Mouse (Mus musculus): ENCODE data around the gene Gmpr2. TPM values are rescaled to one million over a fixed set of nuclear protein-coding genes. Genes with fewer than 3 reads are reported as not detected.

Gmpr2 gene
- polyA plus RNA-seq, 2 experiments, result 14.1 to 18.2 TPM

DNA sequence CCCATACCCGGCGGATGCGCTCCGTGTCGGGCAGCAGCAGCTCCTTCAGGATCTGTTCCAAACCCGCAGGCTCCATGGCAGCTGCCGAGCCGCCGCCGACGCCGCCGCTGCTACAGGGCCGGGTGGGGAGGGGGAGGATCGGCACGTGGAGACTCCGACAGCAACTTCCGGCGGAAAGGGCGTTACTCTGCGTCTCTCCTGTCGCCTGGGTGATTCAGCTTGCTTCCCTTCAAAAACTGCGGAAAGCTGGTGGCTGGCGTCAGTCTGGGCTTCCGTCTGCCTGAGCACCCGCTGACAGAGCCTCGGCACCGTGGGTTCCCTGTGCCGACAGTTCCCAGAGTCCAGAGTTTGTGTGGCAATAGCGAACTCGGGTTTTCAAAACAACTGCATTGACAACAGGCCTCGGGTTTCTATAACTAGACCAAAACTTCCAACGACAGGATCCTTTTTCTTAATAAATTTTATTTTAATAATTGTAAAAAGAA is 36.2 kb upstream of the Gmpr2 start, which contains the start of gene Ipo4:
Gene Ipo4, minus strand, starts transcription at position 435 of the 485 bp plus-strand sequence.
- ATAC-seq (ENCODE audit: insufficient read depth) (peak; percentile 77), DNase-seq (ENCODE audit: low read depth in 3 of 3, low spot score in 3 of 3) (peak; percentile 70 to 71 (median 71))
- no peaks in the 10 kb centered on the region for H3K9me3 ChIP-seq (ENCODE audit: control insufficient read depth, low read length)
- H3K27ac ChIP-seq, result no peak within 1 kb of the TSS
- peaks cover 40% of the 10 kb centered on the region for H3K36me3 ChIP-seq (replicated peaks; ENCODE audit: control insufficient read depth, insufficient read depth, low read depth)
- WGBS (ENCODE audit: insufficient replicate concordance), result 2% methylated on average over 33 of the region's 33 CpGs
- H3K9ac ChIP-seq (replicated peaks), result peak within 1 kb of the TSS; percentile 39
- H3K27me3 ChIP-seq (ENCODE audit: control insufficient read depth, insufficient read depth, low read length), result no peaks in the 10 kb centered on the region
- peak within 1 kb of the TSS; percentile 80 for H3K4me2 ChIP-seq (ENCODE audit: low read depth)
- peak within 1 kb of the TSS; percentile 59 to 60 for H3K4me3 ChIP-seq (ENCODE audit: insufficient read depth in 1 of 2, low read depth in 2 of 2, low read length in 2 of 2)
- H3K4me1 ChIP-seq (replicated peaks; ENCODE audit: control insufficient read depth in 2 of 2, insufficient read depth in 2 of 2, low read length in 1 of 2), result peaks cover 0 to 3% of the 10 kb centered on the region in 2 experiments; a peak in 1 of 4 replicates
- TF ChIP-seq EP300 (IDR thresholded peaks at IDR 0.05; ENCODE audit: low read depth) (no peak), CTCF (IDR thresholded peaks at IDR 0.05; ENCODE audit: low read depth) (no peak)

GRCm38 (mm10) chr14:55637795-55638194 is 33.9 kb upstream of the Gmpr2 start, which contains the start of gene Gm49378:
TSS of gene Gm49378 (minus strand) at chr14:55637895.
- ATAC-seq (ENCODE audit: insufficient read depth), result no peak

GRCm38 (mm10) chr14:55640816-55641215 is 30.9 kb upstream of the Gmpr2 start:
- no peak overlapping the region for H3K4me2 ChIP-seq (ENCODE audit: low read depth)
- H3K4me1 ChIP-seq (replicated peaks; ENCODE audit: control insufficient read depth in 2 of 2, insufficient read depth in 2 of 2, low read length in 1 of 2), result peaks cover 17 to 22% of the 10 kb centered on the region in 2 experiments
- DNase-seq (ENCODE audit: low read depth in 3 of 3, low spot score in 3 of 3), result no peak
- H3K27ac ChIP-seq, result no peak overlapping the region
- WGBS (ENCODE audit: insufficient replicate concordance), result 90% methylated on average over 14 of the region's 14 CpGs
- H3K27me3 ChIP-seq (ENCODE audit: control insufficient read depth, insufficient read depth, low read length), result no peaks in the 10 kb centered on the region
- no peaks in the 10 kb centered on the region for H3K9me3 ChIP-seq (ENCODE audit: control insufficient read depth, low read length)
- H3K9ac ChIP-seq (replicated peaks), result no peak overlapping the region
- peaks cover 40% of the 10 kb centered on the region for H3K36me3 ChIP-seq (replicated peaks; ENCODE audit: control insufficient read depth, insufficient read depth, low read depth)
- no peak for ATAC-seq (ENCODE audit: insufficient read depth)
- no peak overlapping the region for H3K4me3 ChIP-seq (ENCODE audit: insufficient read depth in 1 of 2, low read depth in 2 of 2, low read length in 2 of 2)
- TF ChIP-seq EP300 (IDR thresholded peaks at IDR 0.05; ENCODE audit: low read depth) (no peak), CTCF (IDR thresholded peaks at IDR 0.05; ENCODE audit: low read depth) (no peak)

More at GRCm38 (mm10) chr14:55637795-55638194, 33.9 kb upstream of the Gmpr2 start, which contains the start of gene Gm49378:
- DNase-seq (ENCODE audit: low read depth in 3 of 3, low spot score in 3 of 3), result no peak
- 90% methylated on average over 9 of the region's 9 CpGs for WGBS (ENCODE audit: insufficient replicate concordance)
- Histone ChIP-seq H3K27me3 (ENCODE audit: control insufficient read depth, insufficient read depth, low read length) (no peaks in the 10 kb centered on the region), H3K4me1 (replicated peaks; ENCODE audit: control insufficient read depth in 2 of 2, insufficient read depth in 2 of 2, low read length in 1 of 2) (peaks cover 9 to 10% of the 10 kb centered on the region in 2 experiments), H3K4me3 (ENCODE audit: insufficient read depth in 1 of 2, low read depth in 2 of 2, low read length in 2 of 2) (no peak within 1 kb of the TSS), H3K4me2 (ENCODE audit: low read depth) (no peak within 1 kb of the TSS), H3K9ac (replicated peaks) (no peak within 1 kb of the TSS), H3K36me3 (replicated peaks; ENCODE audit: control insufficient read depth, insufficient read depth, low read depth) (peaks cover 44% of the 10 kb centered on the region), H3K27ac (no peak within 1 kb of the TSS), H3K9me3 (ENCODE audit: control insufficient read depth, low read length) (no peaks in the 10 kb centered on the region)
- no peak for TF ChIP-seq CTCF (IDR thresholded peaks at IDR 0.05; ENCODE audit: low read depth)
- no peak for TF ChIP-seq EP300 (IDR thresholded peaks at IDR 0.05; ENCODE audit: low read depth)

- Histone ChIP-seq H3K36me3 (replicated peaks; ENCODE audit: control insufficient read depth, insufficient read depth, low read depth) (peaks cover 40% of the 10 kb centered on the region), H3K4me2 (ENCODE audit: low read depth) (no peak overlapping the region; the same call in 1 of the 2 replicates), H3K27ac (no peak overlapping the region), H3K4me1 (replicated peaks; ENCODE audit: control insufficient read depth in 2 of 2, insufficient read depth in 2 of 2, low read length in 1 of 2) (peaks cover 17 to 22% of the 10 kb centered on the region in 2 experiments), H3K9ac (replicated peaks) (no peak overlapping the region), H3K9me3 (ENCODE audit: control insufficient read depth, low read length) (no peaks in the 10 kb centered on the region), H3K27me3 (ENCODE audit: control insufficient read depth, insufficient read depth, low read length) (no peaks in the 10 kb centered on the region), H3K4me3 (ENCODE audit: insufficient read depth in 1 of 2, low read depth in 2 of 2, low read length in 2 of 2) (no peak overlapping the region)
- DNase-seq (ENCODE audit: low read depth in 3 of 3, low spot score in 3 of 3), result no peak
- WGBS (ENCODE audit: insufficient replicate concordance), result 82% methylated on average over 13 of the region's 13 CpGs
- no peak for TF ChIP-seq CTCF (IDR thresholded peaks at IDR 0.05; ENCODE audit: low read depth)
- TF ChIP-seq EP300 (IDR thresholded peaks at IDR 0.05; ENCODE audit: low read depth), result no peak
- no peak for ATAC-seq (ENCODE audit: insufficient read depth)
Measured at GRCm38 (mm10) chr14:55641291-55641690, 30.4 kb upstream of the Gmpr2 start.

GRCm38 (mm10) chr14:55642679-55643059 is 29.1 kb upstream of the Gmpr2 start:
- peaks cover 17 to 22% of the 10 kb centered on the region in 2 experiments for H3K4me1 ChIP-seq (replicated peaks; ENCODE audit: control insufficient read depth in 2 of 2, insufficient read depth in 2 of 2, low read length in 1 of 2)
- ATAC-seq (ENCODE audit: insufficient read depth) (peak; percentile 29), DNase-seq (ENCODE audit: low read depth in 3 of 3, low spot score in 3 of 3) (no peak)
- peak overlapping the region; percentile 74 for H3K4me2 ChIP-seq (ENCODE audit: low read depth)
- peak overlapping the region; percentile 90 to 92 for H3K4me3 ChIP-seq (ENCODE audit: insufficient read depth in 1 of 2, low read depth in 2 of 2, low read length in 2 of 2)
- no peak for TF ChIP-seq EP300 (IDR thresholded peaks at IDR 0.05; ENCODE audit: low read depth)
- TF ChIP-seq CTCF (IDR thresholded peaks at IDR 0.05; ENCODE audit: low read depth), result no peak
- H3K27me3 ChIP-seq (ENCODE audit: control insufficient read depth, insufficient read depth, low read length), result no peaks in the 10 kb centered on the region
- peaks cover 31% of the 10 kb centered on the region for H3K36me3 ChIP-seq (replicated peaks; ENCODE audit: control insufficient read depth, insufficient read depth, low read depth)
- 14% methylated on average over 8 of the region's 8 CpGs for WGBS (ENCODE audit: insufficient replicate concordance)
- H3K9ac ChIP-seq (replicated peaks), result peak overlapping the region; percentile 89
- no peaks in the 10 kb centered on the region for H3K9me3 ChIP-seq (ENCODE audit: control insufficient read depth, low read length)
- H3K27ac ChIP-seq, result peak overlapping the region; percentile 71; the same call in 1 of the 2 replicates
